11 mouse cellular contexts compared by ENCODE assay signal in the genomic region with DNA sequence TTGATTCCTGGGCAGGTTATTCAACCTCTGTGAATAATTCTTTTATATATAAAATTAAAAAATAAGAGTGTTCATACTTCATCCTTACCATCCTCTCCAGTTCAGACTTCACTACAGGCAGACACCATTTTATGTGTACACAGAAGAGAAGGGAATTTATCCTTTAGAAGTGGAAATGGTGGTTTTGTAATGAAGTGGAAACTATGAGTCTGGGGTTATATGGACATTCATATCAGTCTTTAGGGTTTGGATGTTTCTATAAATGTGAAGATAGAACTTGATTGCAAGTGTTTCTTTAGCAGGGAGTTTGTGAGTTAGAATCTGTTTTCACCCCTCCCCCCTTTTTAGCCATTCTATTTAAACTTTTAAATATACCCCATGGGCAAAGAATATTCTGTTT. TPM values are rescaled to one million over a fixed set of nuclear protein-coding genes. Genes with fewer than 3 reads are reported as not detected.
DNase-seq lines count a peak whose midpoint lies in the region; ATAC-seq and TF ChIP-seq lines count a peak whose summit lies in the region.
"Had no signal": no experiment of that assay in that cellular context is flagged by ENCODE, and none has a peak within 500 bp of the region (broad histone marks: within the 10 kb centered on the region; RNA-seq: fewer than 3 reads in every experiment).

No protein-coding gene starts in this region.

- intact Hi-C loops in left cerebral cortex, adult 2 months (cut with DNase I): no loop called here
- intact Hi-C loops in left cerebral cortex, postnatal 14 days (cut with DNase I): no loop called here

- no peaks in the 10 kb centered on the region for H3K9me3 ChIP-seq in forebrain, embryonic 12.5 days
- no peaks in the 10 kb centered on the region for H3K9me3 ChIP-seq in limb, embryonic 10.5 days (replicated peaks)
- no peaks in the 10 kb centered on the region for H3K9me3 ChIP-seq in neural tube, embryonic 12.5 days

- peak overlapping the region; percentile 95; the same call in 1 of the 2 replicates for H3K9ac ChIP-seq in forebrain, embryonic 12.5 days
- H3K9ac ChIP-seq in neural tube, embryonic 12.5 days: peak overlapping the region; percentile 13; the same call in 1 of the 2 replicates

- peak overlapping the region; percentile 58 for H3K4me2 ChIP-seq in forebrain, embryonic 12.5 days
- peak overlapping the region; percentile 57 for H3K4me2 ChIP-seq in neural tube, embryonic 12.5 days (replicated peaks)

- H3K4me1 ChIP-seq in forebrain, embryonic 12.5 days: peaks cover 24% of the 10 kb centered on the region
- peaks cover 23% of the 10 kb centered on the region for H3K4me1 ChIP-seq in limb, embryonic 10.5 days
- H3K4me1 ChIP-seq in neural tube, embryonic 12.5 days: peaks cover 16% of the 10 kb centered on the region

- DNase-seq in left cerebral cortex, adult 2 months (ENCODE audit: extremely low spot score in 1 of 2, low spot score in 2 of 2): no peak
- DNase-seq in left cerebral cortex, adult 9 months (ENCODE audit: low spot score in 2 of 2): no peak
- no peak for DNase-seq in limb, embryonic 10.5 days (ENCODE audit: low spot score)
- no peak for DNase-seq in B cell, adult 2 months
- no peak for DNase-seq in left cerebral cortex, postnatal 14 days (ENCODE audit: low spot score in 2 of 2)
- no peak for DNase-seq in frontal cortex, postnatal 25 days (ENCODE audit: low spot score in 2 of 2)
- DNase-seq: cerebellum, adult 8-10 months; kidney, postnatal 14 days; thymus, postnatal 36 days had no signal

- H3K4me3 ChIP-seq in left cerebral cortex, adult 2 months: peak overlapping the region; percentile 85
- peak overlapping the region; percentile 96; the same call in 1 of the 2 replicates for H3K4me3 ChIP-seq in forebrain, embryonic 12.5 days (replicated peaks)
- H3K4me3 ChIP-seq in limb, embryonic 10.5 days: peak overlapping the region; percentile 90
- H3K4me3 ChIP-seq in neural tube, embryonic 12.5 days: no peak overlapping the region

- H3K27me3 ChIP-seq in forebrain, embryonic 12.5 days: no peaks in the 10 kb centered on the region
- H3K27me3 ChIP-seq in limb, embryonic 10.5 days (ENCODE audit: low read depth, poor library complexity, severe bottlenecking): no peaks in the 10 kb centered on the region
- H3K27me3 ChIP-seq in neural tube, embryonic 12.5 days (replicated peaks): no peaks in the 10 kb centered on the region

- TF ChIP-seq CTCF in left cerebral cortex, adult 2 months (IDR thresholded peaks at IDR 0.05): no peak

- no peak for ATAC-seq in forebrain, embryonic 12.5 days (ENCODE audit: low FRiP score)
- ATAC-seq in neural tube, embryonic 12.5 days (ENCODE audit: low FRiP score, low read depth): no peak

- no peaks in the 10 kb centered on the region for H3K36me3 ChIP-seq in forebrain, embryonic 12.5 days (replicated peaks)
- no peaks in the 10 kb centered on the region for H3K36me3 ChIP-seq in limb, embryonic 10.5 days
- no peaks in the 10 kb centered on the region; the same call in 1 of the 2 replicates for H3K36me3 ChIP-seq in neural tube, embryonic 12.5 days

- no peak overlapping the region for H3K27ac ChIP-seq in left cerebral cortex, adult 2 months
- H3K27ac ChIP-seq in forebrain, embryonic 12.5 days: no peak overlapping the region
- no peak overlapping the region for H3K27ac ChIP-seq in limb, embryonic 10.5 days
- H3K27ac ChIP-seq in neural tube, embryonic 12.5 days: no peak overlapping the region

RNA-seq across cellular contexts. Expression of gene Sacm1l, which starts 1.7 kb away (rescaled TPM):
- 10 to 100 TPM; 62.2 to 62.3 TPM for total RNA-seq in left cerebral cortex, adult 2 months (2021)
- 45.3 and 49.2 TPM in 2 replicates for polyA plus RNA-seq in forebrain, embryonic 12.5 days (2016; fragmentation: Nextera tagmentation; extraction: Ambion mirVana)
- polyA plus RNA-seq in limb, embryonic 10.5 days (2016; fragmentation: Nextera tagmentation; extraction: Ambion mirVana): 39.9 and 45.3 TPM in 2 replicates
- 48.8 and 49.9 TPM in 2 replicates for polyA plus RNA-seq in neural tube, embryonic 12.5 days (2016; fragmentation: Nextera tagmentation; extraction: Ambion mirVana)
- 10 to 100 TPM; 46.9 to 53.5 TPM for total RNA-seq in left cerebral cortex, postnatal 14 days (2021)

RNA-seq across cellular contexts. Expression of gene Limd1, which starts 52.7 kb away (rescaled TPM):
- total RNA-seq in left cerebral cortex, adult 2 months (2021): 1 to 10 TPM; 6.2 to 7.8 TPM
- polyA plus RNA-seq in forebrain, embryonic 12.5 days (2016; fragmentation: Nextera tagmentation; extraction: Ambion mirVana): 44.8 and 46.2 TPM in 2 replicates
- polyA plus RNA-seq in limb, embryonic 10.5 days (2016; fragmentation: Nextera tagmentation; extraction: Ambion mirVana): 55.2 and 55.8 TPM in 2 replicates
- polyA plus RNA-seq in neural tube, embryonic 12.5 days (2016; fragmentation: Nextera tagmentation; extraction: Ambion mirVana): 35.6 and 37.3 TPM in 2 replicates
- 1 to 10 TPM; 8.1 to 8.9 TPM for total RNA-seq in left cerebral cortex, postnatal 14 days (2021)
